Mouse (Mus musculus): ENCODE data around the gene Foxo3.

DNA sequence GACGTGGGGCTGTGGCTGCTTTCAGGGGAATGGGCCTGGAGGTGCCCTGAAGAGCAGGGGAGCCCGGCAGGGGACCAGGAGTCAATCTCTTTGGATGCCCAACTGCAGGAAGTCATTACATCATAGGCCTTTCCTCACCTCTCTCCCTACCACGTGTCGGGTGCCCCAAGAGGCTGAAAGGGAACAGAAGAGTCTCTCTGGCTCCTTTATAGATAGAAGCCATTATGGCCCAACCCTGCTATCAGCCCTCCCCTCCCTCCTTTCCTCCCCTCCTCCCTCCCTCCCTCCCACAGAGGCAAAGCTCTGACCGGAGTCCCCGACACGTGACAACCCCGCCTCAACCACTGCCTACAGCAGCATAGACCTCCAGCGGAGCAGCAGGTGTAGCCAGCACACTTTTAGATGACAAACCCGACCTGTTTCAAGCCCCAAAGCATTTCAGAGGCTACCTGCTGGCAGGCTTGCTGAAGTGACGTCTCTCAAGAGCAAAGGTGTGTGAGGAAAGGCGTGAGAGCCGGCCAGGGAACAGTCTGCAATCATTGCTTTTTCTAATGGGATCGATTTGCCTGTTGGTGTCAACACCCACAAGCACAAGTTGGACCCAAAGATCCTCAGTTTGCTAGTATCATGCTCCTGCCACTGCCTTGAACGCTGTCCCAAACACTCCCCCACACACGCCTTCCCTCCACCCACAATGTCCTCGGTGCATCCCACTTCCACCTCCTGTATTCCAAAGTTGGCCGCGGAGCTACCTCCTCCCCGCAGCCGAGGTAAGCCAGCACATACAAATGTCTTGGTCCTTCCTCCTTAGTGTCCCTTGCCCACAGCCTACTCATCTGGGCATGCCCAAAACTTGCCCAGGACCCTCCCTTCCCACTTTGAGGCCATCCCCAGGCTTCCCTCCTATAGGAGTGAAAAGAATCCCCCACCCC, 2.5 kb downstream of the Foxo3 start:
- TF ChIP-seq POLR2A (IDR thresholded peaks at IDR 0.05; ENCODE audit: extremely low read depth, insufficient read depth, low read length) = 0 out of 2 replicates have a peak, but pooled peaks have one; percentile 24
- no peak for TF ChIP-seq CTCF (IDR thresholded peaks at IDR 0.05; ENCODE audit: extremely low read depth, insufficient read depth, low read length)

Measured in cortical plate, adult 2 months (tissue).